Mouse (Mus musculus) midbrain, embryonic 14.5 days (tissue): ENCODE measurements around the gene Axdnd1. TPM values are rescaled to one million over a fixed set of nuclear protein-coding genes. Genes with fewer than 3 reads are reported as not detected.
A peak's percentile ranks its signal among the peaks of the same experiment; 100 is the strongest.
"Not testable (repeated sequence)": the region's sequence is repeated elsewhere in the genome, so short reads cannot be mapped to it uniquely, and the experiment has no call there.

Source experiments
- ATAC-seq: fragments of 200-750 bp; cut with Nextera tagmentation; 2 replicates; pipeline ENCODE4 v1.8.0; 2017; ENCODE audit warnings: moderate number of reproducible peaks, moderate library complexity; ENCODE audit not compliant: low FRiP score, low TSS enrichment
- DNase-seq: peaks from one replicate; pipeline ENCODE4 v3.0.0-alpha.2; 2015
- H3K27ac ChIP-seq: fragments of 300-500 bp; sonication (generic); replicated peaks from 2 replicates; pipeline ENCODE4 v1.5.1; 2014; ENCODE audit warnings: mild to moderate bottlenecking, low read depth, low read length, moderate library complexity
- H3K27me3 ChIP-seq: fragments of 300-500 bp; sonication (generic); 2 replicates; pipeline ENCODE4 v1.6.1; 2014; ENCODE audit warnings: low read length, control low read depth, mixed read lengths; ENCODE audit not compliant: control insufficient read depth, insufficient read depth
- H3K36me3 ChIP-seq: fragments of 300-500 bp; sonication (generic); 2 replicates; pipeline ENCODE4 v1.6.1; 2014; ENCODE audit warnings: low read length, control low read depth; ENCODE audit not compliant: control insufficient read depth, insufficient read depth
- H3K4me1 ChIP-seq: fragments of 300-500 bp; sonication (generic); 2 replicates; pipeline ENCODE4 v1.6.1; 2014; ENCODE audit warnings: mild to moderate bottlenecking, antibody characterized with exemption, low read length, control low read depth; ENCODE audit not compliant: control insufficient read depth, insufficient read depth
- H3K4me2 ChIP-seq: fragments of 300-500 bp; sonication (generic); 2 replicates; pipeline ENCODE4 v1.6.1; 2014; ENCODE audit warnings: mild to moderate bottlenecking, low read length, moderate library complexity
- H3K4me3 ChIP-seq: fragments of 300-500 bp; sonication (generic); replicated peaks from 2 replicates; pipeline ENCODE4 v1.5.1; 2014; ENCODE audit warnings: low read depth, low read length
- H3K9ac ChIP-seq: fragments of 300-500 bp; sonication (generic); replicated peaks from 2 replicates; pipeline ENCODE4 v1.6.1; 2014; ENCODE audit warnings: mild to moderate bottlenecking, low read length, moderate library complexity
- H3K9me3 ChIP-seq: fragments of 300-500 bp; sonication (generic); 2 replicates; pipeline ENCODE4 v1.6.1; 2016; ENCODE audit warnings: low read length, control low read depth, mixed read lengths; ENCODE audit not compliant: control insufficient read depth
- WGBS: fragments of 180-500 bp; shearing (Covaris S2); extraction: QIAGEN DNeasy Blood & Tissue Kit; methylation state at CpG from one replicate; pipeline ENCODE4 v1.1.7; 2014; 5-methylcytosine and 5-hydroxymethylcytosine counted together
- polyA plus RNA-seq: library from polyadenylated mRNA; unstranded; fragments of >200 nt; fragmentation: Nextera tagmentation; extraction: Ambion mirVana; gene quantifications from 2 replicates; pipeline ENCODE4 v1.2.1, GENCODE M21; 2014

The Axdnd1 gene
- polyA plus RNA-seq, 1 experiment from 2014 or later: 0.50 TPM

GRCm38 (mm10) chr1:156424054-156424453 is 3.1 kb upstream of the Axdnd1 start:
- no peak for DNase-seq

GRCm38 (mm10) chr1:156423493-156423892 is 2.5 kb upstream of the Axdnd1 start:
- Histone ChIP-seq H3K36me3 (no peaks in the 10 kb centered on the region), H3K9me3 (no peaks in the 10 kb centered on the region), H3K27me3 (no peaks in the 10 kb centered on the region), H3K9ac (no peak overlapping the region), H3K4me2 (no peak overlapping the region), H3K4me1 (0 out of 2 replicates have a peak, but pooled peaks cover 3% of the 10 kb centered on the region), H3K4me3 (no peak overlapping the region), H3K27ac (no peak overlapping the region)
- ATAC-seq: no peak
- DNase-seq: no peak
- WGBS: 89% methylated on average over 6 of the region's 6 CpGs

More at GRCm38 (mm10) chr1:156424054-156424453, 3.1 kb upstream of the Axdnd1 start:
- H3K9me3 ChIP-seq: no peaks in the 10 kb centered on the region
- no peaks in the 10 kb centered on the region for H3K36me3 ChIP-seq
- no peak overlapping the region for H3K4me2 ChIP-seq
- ATAC-seq: no peak
- no peak overlapping the region for H3K4me3 ChIP-seq
- H3K9ac ChIP-seq: no peak overlapping the region
- no peak overlapping the region for H3K27ac ChIP-seq
- H3K27me3 ChIP-seq: no peaks in the 10 kb centered on the region
- WGBS: 86% methylated on average over 3 of the region's 3 CpGs
- 0 out of 2 replicates have a peak, but pooled peaks cover 3% of the 10 kb centered on the region for H3K4me1 ChIP-seq

- Histone ChIP-seq H3K36me3 (no peaks in the 10 kb centered on the region), H3K4me1 (0 out of 2 replicates have a peak, but pooled peaks cover 3% of the 10 kb centered on the region), H3K4me2 (no peak overlapping the region), H3K4me3 (no peak overlapping the region), H3K9ac (no peak overlapping the region), H3K9me3 (no peaks in the 10 kb centered on the region), H3K27me3 (no peaks in the 10 kb centered on the region), H3K27ac (no peak overlapping the region)
- DNase-seq (no peak), ATAC-seq (no peak)
- 75% methylated on average over 6 of the region's 6 CpGs for WGBS
Observed at GRCm38 (mm10) chr1:156422856-156423255, 1.9 kb upstream of the Axdnd1 start.

- H3K36me3 ChIP-seq: no peaks in the 10 kb centered on the region
- 60% methylated on average over 4 of the region's 4 CpGs for WGBS
- no peaks in the 10 kb centered on the region for H3K9me3 ChIP-seq
- no peaks in the 10 kb centered on the region for H3K27me3 ChIP-seq
- no peak overlapping the region for H3K4me2 ChIP-seq
- 0 out of 2 replicates have a peak, but pooled peaks cover 3% of the 10 kb centered on the region for H3K4me1 ChIP-seq
- ATAC-seq (no peak), DNase-seq (peak; percentile 53)
- no peak overlapping the region for H3K9ac ChIP-seq
- no peak overlapping the region for H3K27ac ChIP-seq
- H3K4me3 ChIP-seq: no peak overlapping the region
Observed at GRCm38 (mm10) chr1:156418170-156418569, 2.8 kb downstream of the Axdnd1 start.

- H3K27ac ChIP-seq: no peak overlapping the region
- H3K9ac ChIP-seq: no peak overlapping the region
- no peak for DNase-seq
- H3K36me3 ChIP-seq: no peaks in the 10 kb centered on the region
- no peaks in the 10 kb centered on the region for H3K9me3 ChIP-seq
- no peak overlapping the region for H3K4me2 ChIP-seq
- H3K27me3 ChIP-seq: no peaks in the 10 kb centered on the region
- 72% methylated on average over 4 of the region's 4 CpGs for WGBS
- no peak for ATAC-seq
- H3K4me1 ChIP-seq: no peaks in the 10 kb centered on the region
- H3K4me3 ChIP-seq: no peak overlapping the region
Observed at GRCm38 (mm10) chr1:156408521-156408920, 12.4 kb downstream of the Axdnd1 start.

- Histone ChIP-seq H3K27ac (no peak overlapping the region), H3K4me2 (no peak overlapping the region), H3K9me3 (no peaks in the 10 kb centered on the region), H3K9ac (no peak overlapping the region), H3K4me3 (no peak overlapping the region), H3K27me3 (no peaks in the 10 kb centered on the region), H3K4me1 (no peaks in the 10 kb centered on the region), H3K36me3 (no peaks in the 10 kb centered on the region)
- 72% methylated on average over 3 of the region's 3 CpGs for WGBS
- DNase-seq (no peak), ATAC-seq (no peak)
Observed at GRCm38 (mm10) chr1:156408004-156408403, 13.0 kb downstream of the Axdnd1 start.

- Histone ChIP-seq H3K27me3 (no peaks in the 10 kb centered on the region), H3K4me2 (no peak overlapping the region), H3K4me1 (no peaks in the 10 kb centered on the region), H3K36me3 (no peaks in the 10 kb centered on the region), H3K27ac (no peak overlapping the region), H3K9ac (no peak overlapping the region), H3K9me3 (no peaks in the 10 kb centered on the region), H3K4me3 (no peak overlapping the region)
- WGBS: 43% methylated on average over 10 of the region's 10 CpGs
- ATAC-seq (no peak), DNase-seq (no peak)
Observed at GRCm38 (mm10) chr1:156403251-156403650, 17.7 kb downstream of the Axdnd1 start.

GRCm38 (mm10) chr1:156402491-156402890 is 18.5 kb downstream of the Axdnd1 start:
- 69% methylated on average over 2 of the region's 2 CpGs for WGBS
- no peak overlapping the region for H3K9ac ChIP-seq
- no peak overlapping the region for H3K4me2 ChIP-seq
- no peak for ATAC-seq
- H3K36me3 ChIP-seq: no peaks in the 10 kb centered on the region
- no peak overlapping the region for H3K27ac ChIP-seq
- H3K4me3 ChIP-seq: no peak overlapping the region
- DNase-seq: no peak
- H3K9me3 ChIP-seq: no peaks in the 10 kb centered on the region
- no peaks in the 10 kb centered on the region for H3K27me3 ChIP-seq
- H3K4me1 ChIP-seq: no peaks in the 10 kb centered on the region

GRCm38 (mm10) chr1:156400159-156400558 is 20.8 kb downstream of the Axdnd1 start:
- not testable (repeated sequence) for H3K27ac ChIP-seq, H3K4me1 ChIP-seq, H3K4me2 ChIP-seq, H3K9ac ChIP-seq, H3K36me3 ChIP-seq, ATAC-seq, H3K27me3 ChIP-seq, DNase-seq, H3K9me3 ChIP-seq, H3K4me3 ChIP-seq
- WGBS: 96% methylated on average over 3 of the region's 3 CpGs
